Mouse (Mus musculus) forebrain, embryonic 13.5 days (tissue): ENCODE results near the gene Ggps1. TPM values are rescaled to one million over a fixed set of nuclear protein-coding genes. Genes with fewer than 3 reads are reported as not detected.
"Not testable (repeated sequence)": the region's sequence is repeated elsewhere in the genome, so short reads cannot be mapped to it uniquely, and the experiment has no call there.

ENCODE experiments used
- ATAC-seq: fragments of 200-750 bp; cut with Nextera tagmentation; 2 replicates; pipeline ENCODE4 v1.8.0; 2017
- H3K27ac ChIP-seq: fragments of 300-500 bp; sonication (generic); 2 replicates; pipeline ENCODE4 v1.5.1; 2015; ENCODE audit warnings: inconsistent platforms, mild to moderate bottlenecking, moderate library complexity
- H3K27me3 ChIP-seq: fragments of 300-500 bp; sonication (generic); 2 replicates; pipeline ENCODE4 v1.6.1; 2015; ENCODE audit warnings: mild to moderate bottlenecking, inconsistent platforms
- H3K36me3 ChIP-seq: fragments of 300-500 bp; sonication (generic); 2 replicates; pipeline ENCODE4 v1.6.1; 2015; ENCODE audit warnings: mild to moderate bottlenecking, inconsistent platforms; ENCODE audit not compliant: poor library complexity, severe bottlenecking
- H3K4me1 ChIP-seq: fragments of 300-500 bp; sonication (generic); 2 replicates; pipeline ENCODE4 v1.6.1; 2015; ENCODE audit warnings: inconsistent platforms
- H3K4me2 ChIP-seq: fragments of 300-500 bp; sonication (generic); 2 replicates; pipeline ENCODE4 v1.6.1; 2015; ENCODE audit warnings: inconsistent platforms, mild to moderate bottlenecking, moderate library complexity
- H3K4me3 ChIP-seq: fragments of 300-500 bp; sonication (generic); 2 replicates; pipeline ENCODE4 v1.5.1; 2015; ENCODE audit warnings: mild to moderate bottlenecking, inconsistent platforms
- H3K9ac ChIP-seq: fragments of 300-500 bp; sonication (generic); 2 replicates; pipeline ENCODE4 v1.6.1; 2015; ENCODE audit warnings: mild to moderate bottlenecking, inconsistent platforms
- H3K9me3 ChIP-seq: fragments of 300-500 bp; sonication (generic); replicated peaks from 2 replicates; pipeline ENCODE4 v1.6.1; 2016; ENCODE audit warnings: inconsistent platforms
- WGBS: fragments of 180-500 bp; shearing (Covaris S2); methylation state at CpG from one replicate; pipeline ENCODE4 v1.1.7; 2015; 5-methylcytosine and 5-hydroxymethylcytosine counted together
- polyA plus RNA-seq: library from polyadenylated mRNA; unstranded; fragments of >200 nt; fragmentation: Nextera tagmentation; extraction: Ambion mirVana; gene quantifications from 2 replicates; pipeline ENCODE4 v1.2.1, GENCODE M21; 2015

The Ggps1 gene
- polyA plus RNA-seq, 1 experiment from 2014 or later: 70.7 TPM

DNA sequence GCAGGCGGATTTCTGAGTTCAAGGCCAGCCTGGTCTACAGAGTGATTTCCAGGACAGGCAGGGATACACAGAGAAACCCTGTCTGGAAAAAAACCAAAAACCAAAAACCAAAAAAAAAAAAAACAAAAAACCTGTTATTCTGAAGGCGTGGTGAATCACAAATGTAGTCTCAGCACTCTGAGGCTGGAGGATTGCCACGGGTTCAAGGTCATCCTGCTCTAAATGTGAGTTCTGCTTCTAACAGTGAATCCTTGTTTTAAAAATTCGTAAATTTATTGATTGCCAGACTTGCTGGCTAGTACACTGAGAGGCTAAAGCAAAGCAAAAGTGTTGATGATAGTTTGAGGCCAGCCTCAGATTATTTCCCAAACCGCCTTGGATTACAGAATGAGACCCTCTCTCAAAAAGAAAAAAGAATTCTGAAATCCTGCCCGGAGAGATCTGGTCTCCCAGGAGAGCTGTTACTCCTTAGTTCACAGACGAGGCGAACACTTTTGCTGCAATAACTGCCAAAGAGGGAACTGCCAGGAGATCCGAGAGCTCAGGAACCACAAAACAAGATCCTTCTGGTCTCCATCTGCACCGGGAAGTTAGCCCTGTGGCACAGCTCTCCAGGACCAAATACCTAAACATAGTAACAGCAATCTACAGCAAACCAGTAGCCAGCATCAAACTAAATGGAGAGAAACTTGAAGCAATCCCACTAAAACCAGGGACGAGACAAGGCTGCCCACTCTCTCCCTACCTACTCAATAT lies 27.2 kb downstream of the Ggps1 start:
- H3K4me3 ChIP-seq: no peak overlapping the region
- H3K4me2 ChIP-seq: no peak overlapping the region
- no peaks in the 10 kb centered on the region for H3K36me3 ChIP-seq
- no peaks in the 10 kb centered on the region for H3K27me3 ChIP-seq
- ATAC-seq: no peak
- H3K27ac ChIP-seq: no peak overlapping the region
- no peaks in the 10 kb centered on the region for H3K9me3 ChIP-seq
- no peak overlapping the region for H3K9ac ChIP-seq
- WGBS: 98% methylated on average over 11 of the region's 11 CpGs
- H3K4me1 ChIP-seq: peaks cover 16% of the 10 kb centered on the region

DNA sequence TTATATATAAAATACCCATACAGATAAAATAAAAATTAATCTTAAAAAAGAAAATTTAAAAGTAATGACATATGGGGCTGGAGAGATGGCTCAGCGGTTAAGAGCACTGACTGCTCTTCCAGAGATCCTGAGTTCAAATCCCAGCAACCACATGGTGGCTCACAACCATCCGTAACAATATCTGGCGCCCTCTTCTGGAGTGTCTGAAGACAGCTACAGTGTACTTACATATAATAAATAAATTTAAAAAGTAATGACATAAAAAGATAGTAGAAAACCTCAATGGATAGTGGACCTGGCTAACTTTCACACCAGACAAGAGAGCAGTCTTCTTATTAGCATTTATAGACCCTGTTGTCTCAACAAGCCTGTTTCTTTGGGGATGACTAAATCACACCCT lies 27.9 kb downstream of the Ggps1 start:
- 86% methylated on average over 3 of the region's 3 CpGs for WGBS

DNA sequence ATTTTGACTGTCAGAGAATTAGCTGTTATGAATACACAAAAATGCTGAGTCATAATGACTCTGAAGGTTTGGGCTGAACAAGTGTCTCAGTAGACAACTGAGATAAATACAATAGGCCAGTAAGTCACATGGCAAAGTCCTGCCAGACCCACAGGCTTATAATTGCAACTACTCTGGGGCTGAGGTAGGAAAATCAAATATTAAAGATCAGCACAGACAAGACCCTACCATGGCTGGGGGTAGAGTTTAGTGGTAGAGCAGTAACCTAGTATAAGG lies 29.3 kb downstream of the Ggps1 start:
- Histone ChIP-seq H3K4me1 (peaks cover 9% of the 10 kb centered on the region), H3K4me3 (no peak overlapping the region), H3K9me3 (no peaks in the 10 kb centered on the region), H3K27me3 (no peaks in the 10 kb centered on the region), H3K9ac (no peak overlapping the region), H3K36me3 (peaks cover 4% of the 10 kb centered on the region), H3K27ac (no peak overlapping the region), H3K4me2 (no peak overlapping the region)
- ATAC-seq: no peak

More for the DNA sequence above, 27.9 kb downstream of the Ggps1 start:
- H3K4me3 ChIP-seq, H3K9ac ChIP-seq, H3K27ac ChIP-seq, H3K27me3 ChIP-seq, H3K36me3 ChIP-seq, ATAC-seq, H3K4me2 ChIP-seq, H3K9me3 ChIP-seq: not testable (repeated sequence)
- peaks cover 14% of the 10 kb centered on the region for H3K4me1 ChIP-seq

DNA sequence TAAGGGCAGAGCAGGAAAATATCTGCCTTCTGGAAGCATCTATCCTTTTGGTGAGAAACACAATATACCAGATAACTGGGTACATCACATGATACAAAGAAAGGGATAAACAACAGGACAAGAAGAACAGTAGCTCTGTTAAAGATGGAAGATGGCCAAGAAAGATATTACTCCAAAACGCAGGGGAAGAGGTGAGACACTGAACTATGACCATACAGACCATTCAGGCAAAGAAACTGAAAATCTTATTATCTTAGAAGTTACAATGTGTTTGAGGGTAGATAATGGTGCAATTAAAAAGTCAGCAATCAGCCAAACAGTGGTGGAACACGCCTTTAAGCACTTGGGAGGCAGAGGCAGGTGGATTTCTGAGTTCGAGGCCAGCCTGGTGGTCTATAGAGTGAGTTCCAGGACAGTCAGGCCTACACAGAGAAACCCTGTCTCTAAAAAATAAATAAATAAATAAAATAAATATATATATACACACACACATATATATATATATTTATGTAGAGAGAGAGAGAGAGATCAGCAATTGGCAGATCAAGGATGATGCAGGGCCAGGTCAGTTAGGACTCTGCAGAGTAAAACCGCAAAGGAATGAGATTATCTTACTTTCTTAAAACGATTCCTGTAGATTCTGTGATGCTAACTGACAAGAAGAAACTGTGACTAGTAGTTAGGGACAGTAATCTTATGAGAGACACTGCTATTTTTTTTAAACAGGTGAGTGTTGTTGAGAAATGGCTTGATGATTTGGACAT lies 29.8 kb downstream of the Ggps1 start:
- Histone ChIP-seq H3K4me3 (no peak overlapping the region), H3K9me3 (no peaks in the 10 kb centered on the region), H3K4me1 (peaks cover 6% of the 10 kb centered on the region), H3K36me3 (peaks cover 7% of the 10 kb centered on the region), H3K4me2 (no peak overlapping the region), H3K9ac (no peak overlapping the region), H3K27me3 (no peaks in the 10 kb centered on the region), H3K27ac (no peak overlapping the region)
- WGBS: 91% methylated on average over 5 of the region's 5 CpGs
- ATAC-seq: no peak

DNA sequence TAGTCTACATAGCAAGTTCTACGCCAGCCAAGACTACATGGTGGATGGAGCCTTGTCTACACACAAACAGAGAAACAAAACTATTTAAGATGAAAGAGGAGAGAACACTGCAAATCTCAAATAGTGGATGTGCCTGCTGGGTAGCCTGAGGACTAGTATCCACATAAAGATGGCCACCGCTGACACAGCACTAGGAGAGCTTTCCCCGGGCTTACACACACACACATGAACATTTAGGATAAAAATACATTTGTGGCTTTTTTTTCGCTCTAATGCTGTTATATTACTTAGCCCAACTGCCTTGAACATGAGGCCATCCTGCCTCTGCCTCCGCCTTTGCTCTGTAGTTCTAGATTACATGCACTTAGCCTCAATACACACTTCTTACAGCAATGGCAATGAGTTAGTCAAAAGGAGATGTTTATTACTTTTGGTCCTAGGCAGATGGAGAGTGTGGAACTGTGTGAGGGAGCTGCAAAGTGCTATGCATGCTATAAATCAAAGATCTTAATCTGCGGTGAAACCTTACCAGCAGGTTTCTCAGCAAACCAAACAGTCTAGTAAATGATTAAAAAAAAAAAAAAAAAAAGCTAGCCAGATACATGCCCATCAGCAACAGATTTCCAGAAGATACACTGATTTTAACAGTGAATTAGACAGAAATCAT lies 37.0 kb downstream of the Ggps1 start:
- no peak for ATAC-seq
- Histone ChIP-seq H3K27ac (no peak overlapping the region), H3K4me3 (no peak overlapping the region), H3K4me1 (no peaks in the 10 kb centered on the region), H3K27me3 (no peaks in the 10 kb centered on the region), H3K9me3 (no peaks in the 10 kb centered on the region), H3K9ac (no peak overlapping the region), H3K36me3 (peaks cover 31% of the 10 kb centered on the region), H3K4me2 (no peak overlapping the region)
- 96% methylated on average over 6 of the region's 6 CpGs for WGBS

DNA sequence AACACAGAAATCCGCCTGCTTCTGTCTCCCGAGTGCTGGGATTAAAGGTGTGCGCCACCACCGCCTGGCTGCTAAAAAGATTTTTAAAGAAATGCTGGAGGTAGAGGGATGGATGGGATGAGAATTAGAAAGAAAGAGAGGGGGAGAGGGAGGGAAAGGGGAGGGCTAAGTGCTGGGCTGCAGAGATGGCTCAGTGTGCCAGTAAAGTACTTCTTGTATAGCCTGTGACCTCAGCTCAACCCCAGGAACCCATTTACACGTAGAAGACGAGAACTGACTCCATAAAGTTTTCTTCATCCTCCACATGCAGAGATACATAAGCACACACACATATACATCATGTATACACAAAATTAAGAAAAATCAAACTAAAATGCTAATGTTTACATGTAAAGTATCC lies 37.7 kb downstream of the Ggps1 start:
- Histone ChIP-seq H3K4me3 (no peak overlapping the region), H3K9me3 (no peaks in the 10 kb centered on the region), H3K27ac (no peak overlapping the region), H3K9ac (no peak overlapping the region), H3K4me1 (no peaks in the 10 kb centered on the region), H3K4me2 (no peak overlapping the region), H3K27me3 (no peaks in the 10 kb centered on the region), H3K36me3 (peaks cover 31% of the 10 kb centered on the region)
- ATAC-seq: no peak
- 90% methylated on average over 6 of the region's 6 CpGs for WGBS

DNA sequence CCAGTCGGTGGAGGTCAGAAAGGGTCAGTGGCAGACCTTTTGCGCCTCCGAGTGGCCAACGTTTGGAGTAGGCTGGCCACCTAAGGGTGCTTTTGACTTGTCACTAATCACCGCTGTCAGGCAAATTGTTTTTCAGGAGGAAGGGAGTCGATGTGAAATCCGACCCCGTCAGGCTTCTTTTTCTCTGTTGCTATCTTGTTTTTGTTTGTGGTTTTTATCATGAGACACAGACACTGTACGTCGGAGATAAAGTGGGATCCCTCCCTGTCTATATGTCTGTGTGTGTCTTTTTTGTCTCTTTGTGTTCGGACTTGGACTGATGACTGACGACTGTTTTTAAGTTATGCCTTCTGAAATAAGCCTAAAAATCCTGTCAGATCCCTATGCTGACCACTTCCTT lies 41.9 kb downstream of the Ggps1 start:
- H3K4me3 ChIP-seq, H3K9me3 ChIP-seq, H3K4me2 ChIP-seq, H3K9ac ChIP-seq, ATAC-seq, H3K27me3 ChIP-seq, H3K4me1 ChIP-seq, H3K27ac ChIP-seq: not testable (repeated sequence)
- WGBS: 86% methylated on average over 9 of the region's 12 CpGs
- H3K36me3 ChIP-seq: peaks cover 35% of the 10 kb centered on the region

DNA sequence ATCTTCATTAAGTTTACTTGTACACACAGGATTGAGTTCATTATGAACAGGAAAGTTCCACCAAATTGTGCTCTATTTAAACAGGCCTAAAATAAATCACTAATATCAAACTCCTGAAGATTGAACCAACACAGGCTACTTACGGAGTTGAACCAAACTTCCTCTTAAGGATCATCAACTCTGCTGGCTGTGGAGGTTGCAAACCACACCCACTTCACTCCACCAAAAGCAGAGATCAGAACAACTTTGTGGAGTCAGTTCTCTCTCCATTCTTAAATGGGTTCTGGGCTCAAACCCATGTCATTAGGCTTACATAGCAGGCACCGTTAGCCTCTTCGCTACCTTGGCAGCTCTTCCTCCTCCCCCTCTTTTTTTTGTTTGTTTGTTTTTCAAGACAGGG lies 44.4 kb downstream of the Ggps1 start:
- H3K4me2 ChIP-seq: no peak overlapping the region
- no peak overlapping the region for H3K27ac ChIP-seq
- H3K4me1 ChIP-seq: no peaks in the 10 kb centered on the region
- H3K27me3 ChIP-seq: no peaks in the 10 kb centered on the region
- no peak for ATAC-seq
- no peak overlapping the region for H3K4me3 ChIP-seq
- H3K36me3 ChIP-seq: peaks cover 42% of the 10 kb centered on the region
- H3K9ac ChIP-seq: no peak overlapping the region
- H3K9me3 ChIP-seq: no peaks in the 10 kb centered on the region
- 95% methylated on average over 3 of the region's 3 CpGs for WGBS

DNA sequence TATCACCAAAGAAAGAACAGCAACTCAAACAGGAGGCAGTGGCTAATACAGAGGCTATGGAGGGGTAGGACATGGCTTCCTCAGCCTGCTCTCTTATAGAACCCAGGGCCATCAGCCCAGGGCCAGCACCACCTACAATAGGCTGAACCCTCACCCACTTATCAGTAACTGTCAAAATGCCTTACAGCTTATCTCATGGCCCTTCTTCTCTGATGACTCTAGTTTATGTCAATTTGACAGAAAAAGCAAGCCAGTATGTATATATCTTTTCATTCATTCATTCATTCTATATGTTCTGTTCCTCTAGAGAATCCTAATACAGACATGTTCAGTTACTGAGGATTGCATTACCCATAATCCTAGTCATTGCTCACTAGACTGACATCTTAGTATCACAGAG lies 45.0 kb downstream of the Ggps1 start:
- Histone ChIP-seq H3K27me3 (no peaks in the 10 kb centered on the region), H3K27ac (no peak overlapping the region), H3K4me2 (no peak overlapping the region), H3K36me3 (peaks cover 47% of the 10 kb centered on the region), H3K9me3 (no peaks in the 10 kb centered on the region), H3K4me1 (no peaks in the 10 kb centered on the region), H3K4me3 (no peak overlapping the region), H3K9ac (no peak overlapping the region)
- no peak for ATAC-seq

DNA sequence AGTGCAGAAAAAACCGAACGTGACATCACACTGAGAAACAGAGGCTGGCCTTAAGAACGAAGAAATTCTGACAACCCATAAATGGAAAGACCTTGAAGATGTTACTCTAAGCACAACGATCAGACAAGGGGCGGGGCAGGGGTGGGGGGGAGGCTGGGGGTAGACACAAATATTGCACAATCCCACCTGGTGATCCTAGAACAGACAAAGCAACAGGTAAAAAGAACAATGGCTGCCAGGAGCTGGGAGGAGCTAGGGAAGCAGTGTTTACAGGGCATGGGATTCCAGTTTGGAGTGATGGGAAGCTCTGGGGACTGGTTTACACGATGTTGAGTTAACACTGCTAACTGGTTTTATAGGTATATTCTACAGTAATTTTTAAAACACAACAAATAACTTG lies 47.7 kb downstream of the Ggps1 start:
- H3K4me3 ChIP-seq: no peak overlapping the region
- H3K4me2 ChIP-seq: no peak overlapping the region
- no peak overlapping the region for H3K9ac ChIP-seq
- no peaks in the 10 kb centered on the region for H3K4me1 ChIP-seq
- ATAC-seq: no peak
- WGBS: 96% methylated on average over 6 of the region's 6 CpGs
- H3K9me3 ChIP-seq: no peaks in the 10 kb centered on the region
- H3K36me3 ChIP-seq: peaks cover 67% of the 10 kb centered on the region
- no peak overlapping the region for H3K27ac ChIP-seq
- H3K27me3 ChIP-seq: no peaks in the 10 kb centered on the region

DNA sequence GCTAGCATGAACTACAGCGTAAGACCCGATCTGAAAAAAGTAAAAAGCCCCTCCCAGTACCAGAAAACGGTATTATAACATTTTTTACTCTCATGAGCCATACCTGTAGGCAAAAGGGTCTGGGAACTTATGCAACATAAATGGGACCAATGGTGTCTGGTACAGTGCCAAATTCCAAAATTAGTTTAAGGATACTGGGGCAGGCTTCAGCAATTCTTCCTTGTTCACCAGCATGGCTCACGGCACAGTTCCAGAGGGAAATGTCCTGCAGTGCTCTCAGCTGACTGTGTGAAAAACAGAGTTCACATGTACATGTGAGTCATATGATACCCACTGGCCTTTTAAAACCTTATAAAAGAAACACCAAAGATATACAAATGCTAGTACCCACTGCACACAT lies 48.7 kb downstream of the Ggps1 start:
- H3K9me3 ChIP-seq: no peaks in the 10 kb centered on the region
- no peaks in the 10 kb centered on the region for H3K27me3 ChIP-seq
- H3K9ac ChIP-seq: no peak overlapping the region
- no peak overlapping the region for H3K4me3 ChIP-seq
- H3K4me2 ChIP-seq: no peak overlapping the region
- H3K27ac ChIP-seq: no peak overlapping the region
- H3K4me1 ChIP-seq: no peaks in the 10 kb centered on the region
- 96% methylated on average over 4 of the region's 4 CpGs for WGBS
- no peak for ATAC-seq
- peaks cover 72% of the 10 kb centered on the region for H3K36me3 ChIP-seq

DNA sequence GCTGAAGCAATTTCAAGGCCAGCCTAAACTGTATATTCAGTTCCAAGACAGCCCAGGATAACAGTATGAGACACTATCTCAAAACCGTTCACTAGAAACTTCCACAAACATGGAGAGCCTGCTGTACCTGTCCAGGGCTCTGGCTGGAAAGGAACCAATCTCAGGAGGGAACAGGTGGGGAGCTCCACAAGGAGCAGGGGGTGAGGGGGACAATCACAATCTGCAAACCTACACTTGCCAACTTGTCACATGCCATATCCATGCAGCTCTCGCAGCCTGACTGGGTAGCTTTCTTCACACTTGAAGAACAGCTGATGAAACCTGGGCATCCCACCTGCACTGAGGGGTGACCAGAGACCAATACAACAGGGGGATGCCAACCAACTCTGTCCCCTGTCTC lies 49.3 kb downstream of the Ggps1 start:
- no peaks in the 10 kb centered on the region for H3K27me3 ChIP-seq
- H3K4me3 ChIP-seq: no peak overlapping the region
- no peak overlapping the region for H3K27ac ChIP-seq
- no peaks in the 10 kb centered on the region for H3K4me1 ChIP-seq
- no peak overlapping the region for H3K4me2 ChIP-seq
- no peaks in the 10 kb centered on the region for H3K9me3 ChIP-seq
- H3K9ac ChIP-seq: no peak overlapping the region
- H3K36me3 ChIP-seq: peaks cover 73% of the 10 kb centered on the region
- WGBS: 96% methylated on average over 2 of the region's 2 CpGs
- no peak for ATAC-seq
